Mouse (Mus musculus): Measurements from ENCODE around the gene Celf5.

Gene Celf5

DNA sequence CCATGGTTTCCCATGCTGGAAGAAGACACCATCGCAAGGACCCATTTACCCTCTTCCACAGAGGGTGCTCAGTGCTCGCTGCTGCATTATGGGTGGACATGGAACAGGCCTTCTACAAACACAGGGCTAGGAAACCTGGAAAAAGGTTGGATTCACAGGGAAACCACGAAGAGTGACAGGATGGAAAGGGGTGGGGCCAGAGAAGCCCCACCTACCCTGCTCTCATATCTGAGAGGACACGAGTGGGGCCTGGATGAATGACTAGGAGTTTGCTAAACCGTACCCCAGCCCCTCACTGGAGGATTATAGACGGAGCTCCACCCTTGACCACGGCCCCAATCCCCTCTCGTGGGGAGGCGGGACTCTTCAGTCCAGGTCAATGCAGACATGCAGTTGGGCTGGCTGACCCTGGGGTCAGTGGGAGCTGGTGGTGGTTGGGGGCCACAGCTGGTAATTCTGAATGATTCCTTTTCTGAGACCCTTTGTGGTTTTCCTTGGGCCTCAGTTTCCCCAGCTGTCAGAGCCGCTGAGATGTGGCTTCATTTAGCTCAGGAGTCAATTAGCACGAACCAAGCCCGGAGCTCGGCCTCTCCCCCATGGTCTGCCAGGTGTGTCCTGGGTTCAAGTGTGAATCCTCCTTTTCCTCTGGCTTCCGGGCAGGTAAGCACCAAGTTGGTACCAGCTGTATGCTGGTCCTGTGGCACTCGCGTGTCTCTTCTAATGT lies 69.8 kb downstream of the Celf5 start:
- DNase-seq: no peak

DNA sequence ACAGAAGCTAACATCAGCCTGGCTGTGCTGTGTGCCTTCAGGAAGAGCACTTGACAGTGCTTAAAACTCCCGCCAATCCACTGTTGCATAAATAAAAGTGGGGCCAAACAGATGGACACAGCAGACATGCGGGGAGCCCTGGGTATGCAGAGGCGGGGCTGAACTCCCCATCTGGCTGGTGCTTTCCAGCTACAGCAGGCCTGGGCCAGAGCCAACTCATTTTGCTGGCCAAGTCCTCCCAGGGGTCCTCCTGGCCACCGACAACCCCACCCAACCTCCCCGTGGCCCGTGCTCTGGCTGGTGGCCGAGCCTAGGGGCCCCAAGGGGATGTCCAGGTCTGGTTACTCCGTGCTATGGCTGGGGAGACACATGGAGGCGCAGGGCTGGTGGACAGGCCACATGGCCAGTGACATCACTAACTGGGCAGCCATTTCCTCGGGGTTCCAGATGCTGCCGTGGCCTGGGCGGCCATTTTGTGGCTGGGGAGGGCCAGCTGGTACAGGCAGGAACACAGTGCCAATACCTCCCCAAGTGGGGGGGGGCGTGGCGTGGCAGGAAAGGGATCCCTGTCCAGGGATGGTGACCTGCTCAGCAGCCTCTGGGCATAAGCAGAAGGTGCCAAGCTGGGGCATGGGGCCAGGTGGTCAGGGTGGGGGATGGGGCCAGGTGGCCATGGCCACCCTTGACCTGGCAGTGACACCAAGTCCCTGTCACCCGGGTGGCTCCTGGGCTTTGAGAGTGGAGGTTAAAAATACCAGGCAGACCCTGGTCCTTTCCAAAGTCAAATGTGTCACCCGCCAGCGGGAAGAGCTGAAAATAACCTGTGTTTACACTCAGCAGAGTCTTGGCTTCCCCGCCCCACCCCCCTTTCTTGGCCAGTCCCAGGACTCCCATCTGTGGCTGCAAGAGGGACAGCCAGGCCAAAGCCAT lies 70.8 kb downstream of the Celf5 start:
- no peak for DNase-seq

DNA sequence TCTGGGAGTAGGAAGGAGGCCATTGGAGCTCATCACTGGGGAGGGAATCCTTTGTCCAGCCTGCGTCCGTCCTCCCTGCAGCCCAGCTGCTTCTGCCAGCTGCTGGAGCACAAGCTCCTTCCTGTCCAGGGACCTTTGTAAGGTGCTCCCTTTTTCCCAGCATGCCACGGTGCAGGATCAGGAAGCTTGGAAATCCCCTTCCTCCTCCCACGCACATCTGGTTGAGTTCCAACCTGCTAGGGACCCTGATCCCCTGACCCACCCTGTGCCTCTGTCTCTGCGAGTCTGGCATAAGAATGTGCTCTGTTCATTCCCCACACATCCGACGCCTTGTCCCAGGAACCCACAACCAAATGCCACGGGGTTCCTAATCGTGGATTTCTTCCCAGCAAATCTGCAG lies 71.5 kb downstream of the Celf5 start:
- DNase-seq: no peak

- DNase-seq: no peak
These were observed 72.2 kb downstream of the Celf5 start for GRCm38 (mm10) chr10:81410350-81410749.

DNA sequence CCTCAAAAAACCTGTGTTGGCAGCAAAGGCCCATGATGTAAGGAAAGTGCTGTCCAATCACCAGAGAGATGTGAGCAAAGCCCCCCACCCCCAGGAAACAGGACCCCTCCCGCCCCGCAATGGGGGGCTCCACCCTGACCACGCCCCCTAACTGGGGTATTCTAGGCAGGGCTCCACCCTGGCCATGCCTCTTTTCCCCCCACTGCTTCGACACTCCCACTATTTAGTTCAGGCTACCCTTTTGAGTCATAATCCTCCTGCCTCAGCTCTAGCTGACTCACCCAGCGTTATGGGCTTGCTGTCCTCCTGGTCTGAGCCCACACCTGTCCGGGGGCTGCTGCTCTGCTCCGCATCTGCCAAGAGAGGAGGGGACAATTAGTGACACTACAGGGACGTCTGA lies 73.2 kb downstream of the Celf5 start:
- no peak for DNase-seq
